Mouse (Mus musculus): Measurements from ENCODE around the gene Mapk3. TPM values are rescaled to one million over a fixed set of nuclear protein-coding genes. Genes with fewer than 3 reads are reported as not detected.

The Mapk3 gene
- total RNA-seq, 2 experiments from 2014 or later = 16.2 to 20.7 TPM

- no peak for DNase-seq (ENCODE audit: low spot score)
These were observed 23.3 kb downstream of the Mapk3 start for GRCm38 (mm10) chr7:126782693-126783092.

DNA sequence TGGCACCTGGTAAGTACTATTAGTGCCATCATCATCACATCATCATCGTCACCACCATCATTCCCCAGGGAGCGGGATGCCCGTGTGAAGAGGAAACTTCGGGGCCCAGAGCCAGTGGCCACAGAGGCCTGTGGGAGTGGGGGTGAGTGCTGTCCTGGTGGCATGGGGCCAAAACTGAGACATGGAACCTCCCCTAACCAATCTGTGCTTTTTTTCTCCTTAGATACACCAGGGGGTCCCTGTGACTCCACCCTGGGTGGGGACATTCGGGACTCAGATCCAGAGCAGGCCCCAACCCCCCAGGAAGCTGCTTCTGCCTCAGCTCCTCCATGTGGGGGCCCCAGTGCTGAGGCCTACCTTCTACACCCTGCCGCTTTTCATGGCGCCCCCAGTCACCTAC is 25.1 kb downstream of the Mapk3 start:
- DNase-seq (ENCODE audit: low spot score) = no peak

DNA sequence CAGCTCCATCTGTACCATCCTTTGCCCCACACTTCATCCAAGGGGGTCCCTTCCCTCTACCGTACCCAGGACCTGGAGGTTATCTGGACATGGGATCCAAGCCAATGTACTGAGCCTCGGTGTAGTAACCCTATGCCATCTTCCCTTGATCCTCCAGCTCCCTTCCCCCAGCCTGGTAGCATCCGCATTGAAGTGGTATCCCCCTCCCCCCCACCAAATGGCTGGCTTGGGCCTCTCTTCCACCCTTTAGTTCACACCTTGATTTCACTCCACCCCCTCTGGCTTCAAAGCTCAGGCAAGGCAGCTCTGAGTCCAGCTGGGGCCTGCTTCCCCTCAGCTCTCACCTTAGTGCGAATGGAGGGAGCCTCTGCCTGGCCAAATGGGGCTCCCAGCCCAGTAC is 25.7 kb downstream of the Mapk3 start:
- DNase-seq (ENCODE audit: low spot score) = no peak

DNA sequence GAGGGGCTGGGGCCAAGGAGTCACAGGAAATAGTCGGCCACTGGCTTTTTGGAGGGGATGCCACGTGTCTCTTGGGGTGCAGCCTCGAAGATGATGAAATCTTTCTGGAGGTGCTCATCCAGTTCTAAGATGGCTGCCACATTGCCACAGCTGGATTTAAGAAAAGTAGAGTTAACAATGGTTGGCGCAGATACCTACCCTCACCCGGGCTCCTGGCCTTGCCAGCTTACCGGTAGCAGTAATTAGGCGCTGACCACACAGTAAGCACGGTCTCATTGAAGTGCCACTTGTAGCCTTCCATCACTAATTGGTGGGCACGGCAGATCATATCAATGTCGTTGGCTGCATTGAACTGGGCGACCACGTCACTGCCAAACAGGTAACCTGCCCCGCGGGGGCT is 26.7 kb downstream of the Mapk3 start:
- no peak for DNase-seq (ENCODE audit: low spot score)

- DNase-seq (ENCODE audit: low spot score) = no peak
These were observed 29.7 kb downstream of the Mapk3 start for GRCm38 (mm10) chr7:126789141-126789540.

- peak; percentile 97 for DNase-seq (ENCODE audit: low spot score)
These were observed 32.7 kb downstream of the Mapk3 start, which contains the start of gene Ppp4c for GRCm38 (mm10) chr7:126791851-126792720. Gene Ppp4c, minus strand, starts transcription at chr7:126792496.

GRCm38 (mm10) chr7:126792721-126793443 is 33.5 kb downstream of the Mapk3 start:
- no peak for DNase-seq (ENCODE audit: low spot score)

- peak; percentile 35 for DNase-seq (ENCODE audit: low spot score)
These were observed 34.3 kb downstream of the Mapk3 start for GRCm38 (mm10) chr7:126793456-126794270.

- no peak for DNase-seq (ENCODE audit: low spot score)
These were observed 34.8 kb downstream of the Mapk3 start for GRCm38 (mm10) chr7:126794271-126794605.

- DNase-seq (ENCODE audit: low spot score) = no peak
These were observed 36.3 kb downstream of the Mapk3 start for GRCm38 (mm10) chr7:126795387-126796317.

- DNase-seq (ENCODE audit: low spot score) = peak; percentile 47
These were observed 37.0 kb downstream of the Mapk3 start for GRCm38 (mm10) chr7:126796350-126796932.

GRCm38 (mm10) chr7:126797411-126798126 is 38.2 kb downstream of the Mapk3 start, which contains the start of gene Fam57b:
Gene Fam57b, plus strand, starts transcription at chr7:126797668.
- DNase-seq (ENCODE audit: low spot score) = peak; percentile 31

- peak; percentile 48 for DNase-seq (ENCODE audit: low spot score)
These were observed 39.0 kb downstream of the Mapk3 start for GRCm38 (mm10) chr7:126798127-126799049.

DNA sequence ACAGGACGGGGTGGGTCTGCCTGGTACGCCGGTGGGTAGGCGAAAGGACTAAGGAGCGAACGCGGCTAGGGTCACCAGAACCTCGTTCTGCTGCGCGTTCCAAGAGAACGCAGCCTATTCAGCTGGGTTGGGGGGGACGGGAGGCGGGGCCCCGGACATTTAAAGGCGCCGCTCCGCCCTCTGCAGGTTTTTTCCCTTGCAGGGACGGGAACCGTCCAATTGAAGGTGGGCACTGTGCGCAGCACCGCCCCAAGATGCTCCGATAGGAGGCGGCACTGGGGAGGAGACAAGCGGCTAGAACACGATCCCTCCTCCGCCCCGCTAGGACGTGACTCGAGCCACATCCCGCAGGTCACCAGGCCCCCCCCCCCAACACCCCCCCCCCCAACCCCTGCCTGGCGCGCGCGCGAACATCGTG is 39.7 kb downstream of the Mapk3 start:
- DNase-seq (ENCODE audit: low spot score) = peak; percentile 96

DNA sequence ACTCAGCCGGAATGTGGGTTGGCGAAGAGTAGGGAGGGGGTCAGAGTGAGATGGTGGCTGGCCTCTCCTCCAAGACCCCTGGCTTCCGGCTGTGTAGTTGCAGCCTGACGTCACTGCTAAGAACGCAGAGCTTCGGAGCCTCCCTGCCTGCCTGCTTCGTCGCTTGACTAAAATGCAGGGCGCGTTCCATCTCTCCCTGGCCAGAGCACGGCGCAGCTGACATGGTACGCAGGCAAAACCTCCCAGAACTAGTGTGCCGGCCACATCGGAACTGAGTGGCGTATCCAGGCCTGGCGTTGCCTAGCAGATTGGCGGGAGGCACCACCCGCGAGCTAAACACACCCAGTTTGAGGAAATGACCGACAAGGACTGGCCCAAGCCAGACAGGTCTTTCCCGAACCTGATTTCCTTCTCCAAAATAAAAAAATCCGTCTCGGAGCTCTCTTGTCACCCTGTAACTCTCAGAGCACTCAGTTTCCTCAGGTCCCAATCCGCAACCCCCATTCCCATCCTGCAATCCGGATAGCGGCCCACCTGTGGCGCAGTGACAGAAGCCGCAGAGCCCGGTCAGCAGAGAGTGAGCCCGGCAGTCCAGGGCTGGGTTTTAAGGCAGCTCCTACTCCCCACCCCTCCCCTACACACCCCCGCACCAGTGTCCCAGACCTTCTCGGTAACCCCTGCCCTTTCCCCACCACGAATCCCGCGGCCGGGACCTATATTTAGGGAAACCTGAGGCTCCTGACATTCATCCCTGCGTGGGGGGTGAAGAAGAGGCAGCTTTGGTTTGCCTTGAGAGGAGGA is 40.3 kb downstream of the Mapk3 start:
- peak; percentile 90 for DNase-seq (ENCODE audit: low spot score)

GRCm38 (mm10) chr7:126800269-126801056 is 41.1 kb downstream of the Mapk3 start:
- peak; percentile 56 for DNase-seq (ENCODE audit: low spot score)

DNA sequence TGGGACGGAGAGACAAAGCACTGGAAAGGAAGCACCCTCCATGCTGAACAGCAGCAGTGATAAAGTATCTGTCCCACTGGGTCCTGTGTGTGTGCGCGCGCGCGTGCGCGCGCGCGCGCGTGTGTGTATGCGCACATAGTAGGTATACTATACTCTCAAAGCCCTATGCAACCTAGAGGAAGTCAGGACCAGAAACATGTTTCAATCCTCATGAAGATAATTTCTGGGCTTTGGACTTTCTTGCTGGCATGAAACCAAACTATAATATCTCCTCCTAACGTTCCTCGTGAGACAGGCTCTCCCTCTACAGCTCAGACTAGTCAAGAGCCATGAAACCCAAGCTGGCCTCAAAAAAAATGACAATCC is 41.6 kb downstream of the Mapk3 start:
- no peak for DNase-seq (ENCODE audit: low spot score)
